Mouse (Mus musculus) bone marrow macrophage, adult 2 months (primary cell): ENCODE data around the gene 1700001O22Rik.

ENCODE experiments used
- CTCF ChIP-seq: IDR thresholded peaks from 2 replicates; pipeline ENCODE4 v1.5.1; 2012; ENCODE audit warnings: low read depth, mild to moderate bottlenecking, low read length, moderate library complexity
- POLR2A ChIP-seq: IDR thresholded peaks from 2 replicates; pipeline ENCODE4 v1.6.1; 2012; ENCODE audit warnings: mild to moderate bottlenecking, low read depth, low read length, borderline replicate concordance

DNA sequence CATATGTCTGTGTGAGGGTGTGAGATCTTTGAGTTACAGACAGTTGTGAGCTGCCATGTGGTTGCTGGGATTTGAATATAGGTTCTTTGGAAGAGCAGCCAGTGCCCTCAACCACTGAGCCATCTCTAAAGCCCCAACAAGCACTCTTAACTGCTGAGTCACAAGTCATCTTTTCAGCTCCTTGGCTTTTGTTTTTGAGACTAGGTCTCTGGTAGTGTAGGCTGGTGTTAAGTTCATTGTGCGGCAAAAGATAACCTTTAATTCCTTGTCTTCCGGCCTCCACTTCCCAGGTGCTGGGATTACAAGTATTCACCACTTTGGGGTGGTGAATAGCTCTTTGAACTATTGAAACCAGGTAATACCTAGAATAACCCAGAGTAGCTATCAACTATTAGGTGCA, 2.5 kb upstream of the 1700001O22Rik start:
- TF ChIP-seq POLR2A (no peak), CTCF (no peak)
